Mouse (Mus musculus) yolk sac, embryonic 10.5 days (tissue): ENCODE data around the gene Mrgprg.
A peak's percentile ranks its signal among the peaks of the same experiment; 100 is the strongest.

ENCODE experiments used
- DNase-seq: peaks from one replicate; pipeline ENCODE4 v3.0.0-alpha.2; 2017; ENCODE audit warnings: low spot score

Gene Mrgprg

DNA sequence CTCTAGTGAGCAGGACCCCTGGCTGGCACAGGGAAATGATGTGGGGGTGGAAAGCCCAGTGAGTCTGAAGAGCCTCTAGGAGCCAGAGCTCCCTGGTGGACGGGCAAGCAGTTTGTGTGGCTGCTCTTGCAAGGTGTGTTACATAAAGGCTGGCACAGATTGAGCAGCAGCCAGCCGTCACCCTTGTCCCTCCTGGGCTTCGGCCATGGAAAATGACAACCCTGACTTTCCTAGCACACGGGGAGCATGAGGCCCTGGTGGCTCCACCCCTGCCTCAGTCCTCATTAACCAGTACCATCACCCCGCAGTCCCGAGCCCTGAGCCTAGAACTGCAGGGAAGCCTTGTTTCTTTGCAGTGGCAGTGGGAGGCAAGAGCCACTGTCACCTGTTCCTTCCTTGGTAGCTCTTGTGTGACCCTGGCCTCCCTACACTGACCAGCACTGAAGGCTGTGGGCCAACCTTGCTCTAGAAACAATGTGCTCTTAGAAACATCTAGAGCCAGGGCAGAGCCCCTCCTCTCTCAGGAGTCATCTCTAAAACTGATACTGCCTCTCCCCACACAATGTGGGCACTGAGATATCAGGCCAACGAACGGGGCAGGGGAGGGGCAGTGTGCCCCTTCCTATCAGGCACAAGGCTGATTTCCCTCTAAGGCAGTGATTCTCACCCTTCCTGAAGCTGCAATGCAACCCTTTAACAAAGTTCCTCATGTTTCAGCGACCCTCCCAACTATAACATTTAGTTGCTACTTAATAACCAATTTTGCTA lies 11.3 kb downstream of the Mrgprg start:
- no peak for DNase-seq

DNA sequence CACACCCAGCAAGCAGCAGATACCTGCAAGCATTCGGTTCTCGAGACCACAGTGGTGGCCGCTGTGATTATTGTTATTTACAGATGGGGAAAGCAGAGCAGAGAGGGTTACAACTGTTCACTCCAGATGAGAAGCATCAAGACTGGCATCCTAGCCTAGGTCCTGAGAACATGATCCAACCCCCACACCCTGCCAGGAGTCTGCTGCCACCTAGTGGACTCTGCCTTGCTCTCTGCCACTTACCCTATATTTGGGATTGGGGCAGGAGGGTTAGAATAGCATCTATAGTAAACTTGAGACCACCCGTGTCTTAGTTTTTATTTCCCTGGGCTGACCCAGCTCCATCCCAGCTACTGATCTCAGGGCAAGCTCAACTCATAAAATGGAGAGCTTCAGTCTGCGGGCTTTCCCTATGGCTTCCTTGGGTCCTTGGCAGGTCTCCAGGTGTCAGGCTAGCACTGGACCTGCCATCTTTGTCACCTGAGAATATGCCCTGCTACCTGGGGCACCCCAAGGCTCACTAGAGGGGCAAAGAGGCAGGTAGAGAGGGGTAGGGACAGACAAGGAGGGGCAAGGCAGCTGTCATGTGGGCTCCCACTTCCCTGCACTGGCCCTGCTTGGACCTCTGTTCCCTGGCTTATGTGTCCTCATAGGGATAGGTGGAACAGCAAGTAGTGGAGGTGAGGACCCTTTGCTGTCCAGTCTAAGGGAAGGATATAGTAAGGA lies 12.6 kb downstream of the Mrgprg start:
- peak; percentile 25 for DNase-seq

DNA sequence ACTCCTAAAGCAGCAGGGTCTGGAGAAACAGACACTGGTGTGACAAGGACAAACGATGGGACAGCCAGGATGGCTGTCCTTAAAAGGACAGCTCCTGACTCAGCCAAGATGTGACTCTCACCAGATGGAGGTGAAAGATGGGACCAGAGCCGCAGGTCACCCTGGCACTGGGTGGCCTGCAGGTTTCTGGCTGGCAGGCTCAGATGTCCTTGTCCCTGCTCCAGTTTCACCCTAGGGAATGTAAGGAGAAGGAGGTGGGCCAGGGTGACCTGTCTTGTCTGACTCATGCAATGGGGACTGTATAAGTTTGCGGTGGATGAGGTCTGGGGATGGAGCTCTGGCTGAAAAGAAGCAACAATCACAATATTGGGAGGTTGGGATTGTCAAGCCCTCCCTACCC lies 14.2 kb downstream of the Mrgprg start:
- no peak for DNase-seq

- no peak for DNase-seq
Observed at GRCm38 (mm10) chr7:143752056-143752455, 14.7 kb downstream of the Mrgprg start.

GRCm38 (mm10) chr7:143751380-143751779 lies 15.4 kb downstream of the Mrgprg start:
- DNase-seq, result no peak

- DNase-seq, result no peak
Observed at GRCm38 (mm10) chr7:143749045-143749444, 17.7 kb downstream of the Mrgprg start.

DNA sequence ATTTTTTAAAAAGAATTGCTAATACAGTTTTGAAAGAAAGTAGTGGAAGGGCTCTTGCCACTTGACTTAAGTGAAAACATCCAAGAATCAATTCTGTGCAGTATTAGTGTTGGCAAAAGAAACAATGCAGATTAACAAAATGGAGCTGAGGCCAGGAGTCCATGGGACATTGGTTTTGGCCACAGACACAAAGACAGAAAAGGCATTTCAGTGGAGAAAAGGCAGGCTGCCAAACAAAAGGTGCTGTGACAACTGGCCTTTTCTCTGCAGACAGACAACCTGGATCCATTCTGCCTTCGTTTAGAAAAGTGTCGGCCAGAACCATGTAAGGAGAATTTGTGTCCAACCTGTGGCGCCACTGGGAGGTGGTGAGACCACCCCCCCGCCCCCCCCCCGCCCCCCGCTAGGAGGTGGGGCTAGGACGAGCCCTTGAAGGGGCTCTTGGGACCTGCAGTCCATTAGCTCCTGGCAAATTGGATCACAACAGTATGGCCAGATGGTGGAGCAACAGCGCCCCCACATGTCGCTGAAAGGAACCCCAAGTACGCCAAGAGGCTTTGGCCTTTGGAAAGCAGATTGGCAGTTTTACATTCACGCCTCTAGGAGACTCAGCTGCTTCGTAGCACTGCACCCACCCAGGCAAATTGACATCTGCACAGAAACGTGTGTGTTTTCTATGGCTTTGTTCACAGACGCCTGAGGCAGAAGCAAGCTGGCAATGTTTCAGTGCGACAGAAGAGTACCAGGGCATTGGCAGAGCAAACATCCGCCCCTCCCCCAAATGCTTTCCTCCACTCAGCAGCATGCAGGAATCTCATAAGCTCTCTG lies 18.5 kb downstream of the Mrgprg start:
- peak; percentile 66 for DNase-seq

- no peak for DNase-seq
Observed at GRCm38 (mm10) chr7:143740653-143741052, 26.1 kb downstream of the Mrgprg start.

GRCm38 (mm10) chr7:143739511-143740461 lies 27.0 kb downstream of the Mrgprg start:
- peak; percentile 73 for DNase-seq

- no peak for DNase-seq
Observed at GRCm38 (mm10) chr7:143738601-143739006, 28.2 kb downstream of the Mrgprg start.

DNA sequence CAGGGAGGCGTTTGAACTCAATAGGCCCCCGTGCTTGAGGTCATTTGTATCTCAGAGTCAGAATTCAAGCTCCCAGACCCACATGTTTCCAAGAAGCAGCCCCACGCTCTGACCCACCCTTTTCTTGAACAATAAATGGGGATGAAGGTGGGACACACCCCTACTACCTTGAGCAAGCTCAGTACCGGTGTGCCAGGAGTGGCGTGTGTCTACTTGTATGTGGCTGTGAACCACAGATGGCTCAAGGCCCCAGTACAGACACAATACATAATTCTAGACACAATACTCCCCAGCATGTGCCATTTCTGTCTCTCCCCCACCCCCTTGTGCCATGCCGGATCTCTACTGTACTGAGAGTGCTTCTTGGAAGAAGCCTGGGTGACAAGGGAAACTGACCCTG lies 28.6 kb downstream of the Mrgprg start:
- no peak for DNase-seq

DNA sequence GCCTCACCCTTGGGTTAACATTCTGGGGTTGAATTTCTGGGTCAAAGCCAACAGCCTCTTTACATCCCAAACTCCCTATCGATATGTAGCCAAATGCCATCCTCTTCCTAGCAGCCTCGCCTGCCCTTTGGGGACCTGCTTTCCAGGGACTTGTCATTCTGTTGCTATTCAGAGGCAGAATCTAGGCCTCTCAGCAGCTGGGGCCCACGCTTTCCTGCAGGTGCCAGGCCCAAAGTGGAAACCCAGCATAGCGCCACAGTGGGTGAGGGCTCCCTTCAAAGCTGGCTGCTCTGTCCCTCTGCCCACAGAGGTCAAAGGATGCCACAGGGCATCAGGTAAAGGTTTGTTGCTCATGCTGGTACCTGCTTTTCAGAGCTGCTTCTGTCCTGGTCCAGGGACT lies 33.0 kb downstream of the Mrgprg start:
- no peak for DNase-seq

GRCm38 (mm10) chr7:143729886-143730285 lies 36.9 kb downstream of the Mrgprg start:
- no peak for DNase-seq

DNA sequence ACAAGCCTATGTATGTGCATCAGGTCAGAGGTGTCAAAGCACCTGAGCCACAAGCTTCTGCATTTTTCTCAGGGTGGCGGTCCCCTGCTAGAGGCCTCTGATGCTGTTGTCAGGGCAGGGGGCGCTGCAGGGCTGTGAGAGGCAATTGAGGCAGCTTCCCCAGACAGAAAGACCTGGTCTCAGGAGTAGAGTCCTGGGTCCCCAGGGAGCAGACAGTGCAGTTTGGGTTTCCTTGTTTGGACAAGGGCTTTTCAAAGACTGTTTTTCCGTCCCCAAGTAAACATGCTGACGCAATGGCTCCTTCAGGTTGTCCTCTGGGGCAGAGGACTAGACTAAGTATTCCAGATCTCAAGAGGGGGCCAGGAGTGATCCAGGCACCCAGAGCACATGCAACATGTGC lies 40.4 kb downstream of the Mrgprg start:
- DNase-seq, result no peak

GRCm38 (mm10) chr7:143723841-143724240 lies 43.0 kb downstream of the Mrgprg start:
- DNase-seq, result no peak

- DNase-seq, result no peak
Observed at GRCm38 (mm10) chr7:143722646-143723045, 44.1 kb downstream of the Mrgprg start.

DNA sequence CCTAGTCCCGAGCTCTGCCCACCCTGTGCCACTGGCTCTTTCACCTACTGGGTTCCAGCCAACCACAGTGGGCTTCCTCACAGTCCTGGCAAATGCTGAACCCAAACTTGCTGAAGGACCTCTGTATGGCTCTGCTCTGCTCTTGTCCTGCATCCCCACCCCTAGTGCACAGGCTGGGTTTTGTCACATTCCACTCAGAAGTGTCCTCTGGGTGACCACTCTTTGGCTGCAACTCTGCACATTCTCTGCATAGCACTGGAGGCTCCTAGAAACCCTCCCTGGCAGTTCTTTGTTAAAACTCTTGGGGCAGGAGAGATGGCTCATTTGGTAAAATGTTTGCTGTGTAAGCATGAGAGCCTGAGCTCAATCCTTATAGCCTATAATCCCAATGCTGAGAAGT lies 49.0 kb downstream of the Mrgprg start:
- no peak for DNase-seq
